8 mouse cellular contexts compared by ENCODE assay signal in the genomic region with DNA sequence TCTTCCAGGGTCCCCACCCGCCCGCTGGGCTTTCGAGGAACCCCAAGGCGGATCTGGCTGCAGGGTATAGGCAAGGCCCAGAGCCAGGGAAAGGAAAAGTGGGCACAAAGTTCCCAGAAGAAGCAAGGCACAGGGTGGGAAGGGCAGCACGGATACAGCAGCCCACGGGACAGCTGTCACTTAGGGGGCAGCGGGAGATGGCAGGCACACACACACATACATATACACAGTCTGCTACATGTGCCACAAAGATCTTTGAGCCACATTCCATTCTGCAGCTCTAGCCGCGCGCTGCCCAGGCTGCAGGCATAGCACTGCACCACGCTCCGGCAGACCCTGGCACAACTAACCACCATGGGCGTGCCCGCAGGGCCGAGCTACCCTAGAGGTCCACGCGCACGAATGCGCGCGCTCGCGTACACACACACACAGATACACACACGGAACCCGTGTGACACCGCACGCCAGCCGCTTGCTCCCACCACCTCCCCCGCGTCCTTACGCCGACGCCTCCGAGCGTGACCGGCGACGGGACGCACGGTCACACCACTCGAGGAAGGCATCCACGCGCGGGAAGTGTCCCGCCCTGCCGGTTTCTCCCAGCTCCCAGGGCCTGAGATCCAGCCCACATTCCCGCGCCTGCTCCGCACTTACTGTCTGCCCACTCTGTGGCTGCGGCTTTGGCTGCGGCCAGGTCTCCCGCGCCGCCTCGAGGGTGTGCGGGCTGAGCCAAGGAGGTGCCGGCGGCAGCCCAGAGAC. TPM values are rescaled to one million over a fixed set of nuclear protein-coding genes. Genes with fewer than 3 reads are reported as not detected.
DNase-seq lines count a peak whose midpoint lies in the region; ATAC-seq lines count a peak whose summit lies in the region.

No protein-coding gene starts in this region.

- no peak overlapping the region for H3K27ac ChIP-seq in intestine, embryonic 15.5 days
- no peak overlapping the region for H3K27ac ChIP-seq in liver, embryonic 16.5 days (ENCODE audit: low read length)

- peaks cover 63% of the 10 kb centered on the region for H3K27me3 ChIP-seq in intestine, embryonic 15.5 days (replicated peaks)
- peaks cover 68% of the 10 kb centered on the region for H3K27me3 ChIP-seq in liver, embryonic 16.5 days (ENCODE audit: control insufficient read depth, insufficient read depth, low read depth, low read length)

- H3K9ac ChIP-seq in intestine, embryonic 15.5 days = peak overlapping the region; percentile 42
- no peak overlapping the region for H3K9ac ChIP-seq in liver, embryonic 16.5 days (ENCODE audit: low read depth, low read length)

- H3K36me3 ChIP-seq in intestine, embryonic 15.5 days = no peaks in the 10 kb centered on the region
- H3K36me3 ChIP-seq in liver, embryonic 16.5 days (ENCODE audit: control insufficient read depth, insufficient read depth) = no peaks in the 10 kb centered on the region

- peak overlapping the region; percentile 41 for H3K4me3 ChIP-seq in intestine, embryonic 15.5 days (replicated peaks)
- peak overlapping the region; percentile 18; the same call in 1 of the 2 replicates for H3K4me3 ChIP-seq in liver, embryonic 16.5 days (ENCODE audit: low read depth, low read length)

- 4% methylated on average over 58 of the region's 58 CpGs for WGBS in intestine, embryonic 15.5 days
- 8% methylated on average over 58 of the region's 58 CpGs for WGBS in liver, embryonic 16.5 days (ENCODE audit: insufficient replicate concordance)

- DNase-seq in CD4-positive, CD25-positive, alpha-beta regulatory T cell, adult 2 months (ENCODE audit: low read depth, low spot score) = peak; percentile 40
- peak; percentile 50 for DNase-seq in urinary bladder, postnatal 14 days (ENCODE audit: low spot score)
- no peak for DNase-seq in urinary bladder, postnatal 25 days (ENCODE audit: low spot score)
- peak; percentile 65 for DNase-seq in right cerebral cortex, postnatal 14 days
- no peak for DNase-seq in spleen, adult 18-20 months

- H3K4me1 ChIP-seq in intestine, embryonic 15.5 days (replicated peaks) = peaks cover 18% of the 10 kb centered on the region
- H3K4me1 ChIP-seq in liver, embryonic 16.5 days (ENCODE audit: control insufficient read depth, low read depth, low read length) = peaks cover 4% of the 10 kb centered on the region

- H3K9me3 ChIP-seq in intestine, embryonic 15.5 days = no peaks in the 10 kb centered on the region
- no peaks in the 10 kb centered on the region for H3K9me3 ChIP-seq in liver, embryonic 16.5 days (replicated peaks; ENCODE audit: control insufficient read depth, low read length)

- no peak for ATAC-seq in CD4-positive, CD25-positive, alpha-beta regulatory T cell, adult 4 months
- peak; percentile 57 for ATAC-seq in intestine, embryonic 15.5 days
- no peak for ATAC-seq in liver, embryonic 16.5 days (ENCODE audit: low read depth)

- H3K4me2 ChIP-seq in intestine, embryonic 15.5 days (replicated peaks) = peak overlapping the region; percentile 88
- peak overlapping the region; percentile 39 for H3K4me2 ChIP-seq in liver, embryonic 16.5 days (ENCODE audit: low read depth, low read length)

RNA-seq across cellular contexts. Expression of a gene that starts 0.7 kb away (rescaled TPM):
- not detected for polyA plus RNA-seq in CD4-positive, CD25-positive, alpha-beta regulatory T cell, adult 4 months (2017; shearing (Covaris generic))
- polyA plus RNA-seq in intestine, embryonic 15.5 days (2015; fragmentation: Nextera tagmentation; extraction: Ambion mirVana) = 0.29 and 0.40 TPM in 2 replicates
- 0.04 and 0.11 TPM in 2 replicates for polyA plus RNA-seq in liver, embryonic 16.5 days (2015; fragmentation: Nextera tagmentation; extraction: Ambion mirVana)

RNA-seq across cellular contexts. Expression of a gene that starts 8.0 kb away (rescaled TPM):
- polyA plus RNA-seq in CD4-positive, CD25-positive, alpha-beta regulatory T cell, adult 4 months (2017; shearing (Covaris generic)) = 10 to 100 TPM; 36.8 to 49.6 TPM
- polyA plus RNA-seq in intestine, embryonic 15.5 days (2015; fragmentation: Nextera tagmentation; extraction: Ambion mirVana) = 70.0 and 72.4 TPM in 2 replicates
- polyA plus RNA-seq in liver, embryonic 16.5 days (2015; fragmentation: Nextera tagmentation; extraction: Ambion mirVana) = 24.8 and 25.2 TPM in 2 replicates

RNA-seq across cellular contexts. Expression of a gene that starts 8.4 kb away (rescaled TPM):
- not detected for polyA plus RNA-seq in CD4-positive, CD25-positive, alpha-beta regulatory T cell, adult 4 months (2017; shearing (Covaris generic))
- polyA plus RNA-seq in intestine, embryonic 15.5 days (2015; fragmentation: Nextera tagmentation; extraction: Ambion mirVana) = 1.1 and 1.6 TPM in 2 replicates
- polyA plus RNA-seq in liver, embryonic 16.5 days (2015; fragmentation: Nextera tagmentation; extraction: Ambion mirVana) = 0.16 and 0.50 TPM in 2 replicates

RNA-seq across cellular contexts. Expression of a gene that starts 8.7 kb away (rescaled TPM):
- polyA plus RNA-seq in CD4-positive, CD25-positive, alpha-beta regulatory T cell, adult 4 months (2017; shearing (Covaris generic)) = 10 to 100 TPM in 1 of 2 experiments, 1 to 10 TPM in 1; 8.4 to 11.4 TPM
- polyA plus RNA-seq in intestine, embryonic 15.5 days (2015; fragmentation: Nextera tagmentation; extraction: Ambion mirVana) = 20.4 and 25.5 TPM in 2 replicates
- 5.2 and 5.3 TPM in 2 replicates for polyA plus RNA-seq in liver, embryonic 16.5 days (2015; fragmentation: Nextera tagmentation; extraction: Ambion mirVana)

RNA-seq across cellular contexts. Expression of a gene that starts 12.0 kb away (rescaled TPM):
- 1 to 10 TPM; 2.2 to 5.7 TPM for polyA plus RNA-seq in CD4-positive, CD25-positive, alpha-beta regulatory T cell, adult 4 months (2017; shearing (Covaris generic))
- polyA plus RNA-seq in intestine, embryonic 15.5 days (2015; fragmentation: Nextera tagmentation; extraction: Ambion mirVana) = 32.2 and 37.6 TPM in 2 replicates
- 3.6 and 4.8 TPM in 2 replicates for polyA plus RNA-seq in liver, embryonic 16.5 days (2015; fragmentation: Nextera tagmentation; extraction: Ambion mirVana)

Comparison
In these comparisons a context has a peak if more than half of its experiments do, and no peak if none do; other contexts are left out.
1. DNase-seq: peak in CD4-positive, CD25-positive, alpha-beta regulatory T cell, adult 2 months (single experiment), urinary bladder, postnatal 14 days (single experiment) and right cerebral cortex, postnatal 14 days (single experiment); none in urinary bladder, postnatal 25 days (single experiment) and spleen, adult 18-20 months (0 of 2).